Mouse (Mus musculus) MEL (cell line): ENCODE results near the gene Col4a4. TPM values are rescaled to one million over a fixed set of nuclear protein-coding genes. Genes with fewer than 3 reads are reported as not detected.

Experiments
- DNase-seq: peaks from one replicate; pipeline ENCODE4 v3.0.0; 2011; ENCODE audit warnings: low read depth, low spot score
- H3K27ac ChIP-seq: 2 replicates; pipeline ENCODE4 v1.5.1; 2012; ENCODE audit warnings: low read depth, mild to moderate bottlenecking, control low read depth, low read length, moderate library complexity; ENCODE audit not compliant: control insufficient read depth
- H3K27me3 ChIP-seq, 2 experiments: fragments of 150-350 bp in 1 of 2; sonication (generic) in 1 of 2; 2 replicates each; pipeline ENCODE4 v1.6.1; 2012; ENCODE audit warnings: low read length in 2 of 2, mild to moderate bottlenecking in 2 of 2, improper control_type of control experiment in 1 of 2, moderate library complexity in 1 of 2; ENCODE audit not compliant: insufficient read depth in 2 of 2, control insufficient read depth in 1 of 2
- H3K36me3 ChIP-seq, 2 experiments: 2 replicates each; pipeline ENCODE4 v1.6.1; 2012 to 2014; ENCODE audit warnings: low read length in 2 of 2, improper control_type of control experiment in 1 of 2, inconsistent platforms in 1 of 2, mild to moderate bottlenecking in 1 of 2; ENCODE audit not compliant: insufficient read depth in 2 of 2, control insufficient read depth in 1 of 2
- H3K4me1 ChIP-seq, 2 experiments: fragments of 150-350 bp in 1 of 2; sonication (generic) in 1 of 2; 2 replicates each; pipeline ENCODE4 v1.6.1; 2012; ENCODE audit warnings: low read length in 2 of 2, improper control_type of control experiment in 1 of 2, mild to moderate bottlenecking in 1 of 2; ENCODE audit not compliant: insufficient read depth in 2 of 2, control insufficient read depth in 1 of 2
- H3K4me3 ChIP-seq, 2 experiments: fragments of 150-350 bp in 1 of 2; sonication (generic) in 1 of 2; 2 replicates each; pipeline ENCODE4 v1.5.1; 2012; ENCODE audit warnings: low read depth in 2 of 2, low read length in 2 of 2, mild to moderate bottlenecking in 2 of 2, moderate library complexity in 2 of 2, control low read depth in 1 of 2, improper control_type of control experiment in 1 of 2; ENCODE audit not compliant: control insufficient read depth in 1 of 2, insufficient read depth in 1 of 2
- H3K79me2 ChIP-seq: 2 replicates; pipeline ENCODE4 v1.6.1; 2012; ENCODE audit warnings: mild to moderate bottlenecking, low read length, moderate library complexity; ENCODE audit not compliant: control insufficient read depth, poor library complexity, insufficient read depth
- H3K9ac ChIP-seq: 2 replicates; pipeline ENCODE4 v1.6.1; 2012; ENCODE audit warnings: low read depth, mild to moderate bottlenecking, control low read depth, low read length, moderate library complexity; ENCODE audit not compliant: control insufficient read depth, poor library complexity, severe bottlenecking
- H3K9me3 ChIP-seq: fragments of 150-350 bp; sonication (generic); replicated peaks from 2 replicates; pipeline ENCODE4 v1.6.1; 2012; ENCODE audit warnings: mild to moderate bottlenecking, low read length, improper control_type of control experiment, moderate library complexity; ENCODE audit not compliant: insufficient read depth
- BHLHE40 ChIP-seq: IDR thresholded peaks from 2 replicates; pipeline ENCODE4 v1.6.1; 2012; ENCODE audit warnings: low read depth, mild to moderate bottlenecking, inconsistent platforms, low read length, improper control_type of control experiment, borderline replicate concordance
- CHD1 ChIP-seq: IDR thresholded peaks from 2 replicates; pipeline ENCODE4 v1.6.1; 2012; ENCODE audit warnings: low read depth, mild to moderate bottlenecking, inconsistent platforms, low read length, improper control_type of control experiment
- CHD2 ChIP-seq: IDR thresholded peaks from 2 replicates; pipeline ENCODE4 v1.6.1; 2011; ENCODE audit warnings: low read length, improper control_type of control experiment
- E2F4 ChIP-seq: IDR thresholded peaks from 2 replicates; pipeline ENCODE4 v1.6.1; 2011; ENCODE audit warnings: low read depth, low read length, improper control_type of control experiment, borderline replicate concordance
- ELF1 ChIP-seq: IDR thresholded peaks from 2 replicates; pipeline ENCODE4 v1.6.1; 2014; ENCODE audit warnings: low read depth, mild to moderate bottlenecking, inconsistent platforms, low read length, improper control_type of control experiment, moderate library complexity
- HCFC1 ChIP-seq: IDR thresholded peaks from 2 replicates; pipeline ENCODE4 v1.6.1; 2012; ENCODE audit warnings: low read depth, mild to moderate bottlenecking, inconsistent platforms, low read length, improper control_type of control experiment, moderate library complexity
- JUND ChIP-seq: IDR thresholded peaks from 2 replicates; pipeline ENCODE4 v1.6.1; 2011; ENCODE audit warnings: low read depth, mild to moderate bottlenecking, improper control_type of control experiment, low read length
- MAFK ChIP-seq: IDR thresholded peaks from 2 replicates; pipeline ENCODE4 v1.6.1; 2011; ENCODE audit warnings: low read depth, mild to moderate bottlenecking, low read length, improper control_type of control experiment, borderline replicate concordance
- MAZ ChIP-seq: IDR thresholded peaks from 2 replicates; pipeline ENCODE4 v1.6.1; 2012; ENCODE audit warnings: low read depth, mild to moderate bottlenecking, inconsistent platforms, low read length, improper control_type of control experiment
- MEF2A ChIP-seq: IDR thresholded peaks from 2 replicates; pipeline ENCODE4 v1.6.1; 2014; ENCODE audit warnings: low read depth, mild to moderate bottlenecking, inconsistent platforms, low read length, improper control_type of control experiment; ENCODE audit not compliant: poor library complexity, insufficient replicate concordance, severe bottlenecking; ENCODE audit errors: extremely low read depth
- MXI1 ChIP-seq: IDR thresholded peaks from 2 replicates; pipeline ENCODE4 v1.6.1; 2011; ENCODE audit warnings: mild to moderate bottlenecking, low read depth, low read length, improper control_type of control experiment
- MYB ChIP-seq: IDR thresholded peaks from 2 replicates; pipeline ENCODE4 v1.6.1; 2011; ENCODE audit warnings: mild to moderate bottlenecking, low read depth, low read length, improper control_type of control experiment
- POLR2A ChIP-seq, 2 experiments: IDR thresholded peaks; 2 replicates each; pipeline ENCODE4 v1.6.1; 2011 to 2012; ENCODE audit warnings: low read length in 2 of 2, mild to moderate bottlenecking in 2 of 2, control low read depth in 1 of 2, improper control_type of control experiment in 1 of 2, low read depth in 1 of 2, moderate library complexity in 1 of 2; ENCODE audit not compliant: control insufficient read depth in 1 of 2, insufficient read depth in 1 of 2, poor library complexity in 1 of 2
- POLR2AphosphoS5 ChIP-seq: IDR thresholded peaks from 2 replicates; pipeline ENCODE4 v1.6.1; 2012; ENCODE audit warnings: low read depth, borderline replicate concordance, mild to moderate bottlenecking, inconsistent platforms, low read length, moderate library complexity, mixed read lengths
- RAD21 ChIP-seq: IDR thresholded peaks from 2 replicates; pipeline ENCODE4 v1.6.1; 2011; ENCODE audit warnings: mild to moderate bottlenecking, low read depth, low read length, improper control_type of control experiment
- RCOR1 ChIP-seq: IDR thresholded peaks from 2 replicates; pipeline ENCODE4 v1.6.1; 2012; ENCODE audit warnings: low read depth, mild to moderate bottlenecking, inconsistent platforms, low read length, improper control_type of control experiment
- TBP ChIP-seq: IDR thresholded peaks from 2 replicates; pipeline ENCODE4 v1.8.0; 2011; ENCODE audit warnings: low read depth, low read length, improper control_type of control experiment
- UBTF ChIP-seq: IDR thresholded peaks from 2 replicates; pipeline ENCODE4 v1.6.1; 2012; ENCODE audit warnings: low read depth, mild to moderate bottlenecking, inconsistent platforms, low read length, improper control_type of control experiment, moderate library complexity, borderline replicate concordance; ENCODE audit not compliant: insufficient read depth
- ZC3H11A ChIP-seq: IDR thresholded peaks from 2 replicates; pipeline ENCODE4 v1.6.1; 2012; ENCODE audit warnings: low read depth, mild to moderate bottlenecking, inconsistent platforms, low read length, improper control_type of control experiment
- ZKSCAN1 ChIP-seq: IDR thresholded peaks from 2 replicates; pipeline ENCODE4 v1.6.1; 2012; ENCODE audit warnings: low read depth, mild to moderate bottlenecking, inconsistent platforms, low read length, improper control_type of control experiment, moderate library complexity
- ZMIZ1 ChIP-seq: IDR thresholded peaks from 2 replicates; pipeline ENCODE4 v1.6.1; 2012; ENCODE audit warnings: low read depth, mild to moderate bottlenecking, inconsistent platforms, low read length, improper control_type of control experiment, moderate library complexity
- polyA plus RNA-seq, 2 experiments: library from polyadenylated mRNA; stranded (reverse) in 1 of 2; unstranded in 1 of 2; fragments of >175 nt in 1 of 2; fragments of >200 nt in 1 of 2; gene quantifications; 2 replicates each; pipeline versions ENCODE4 v1.2.1 to v1.2.4; 2012; ENCODE audit warnings: low replicate concordance in 2 of 2, low read depth in 1 of 2; ENCODE audit not compliant: insufficient read length in 2 of 2, insufficient read depth in 1 of 2, missing spikeins in 1 of 2
- total RNA-seq: library from RNA; depleted of rRNA; stranded (reverse); fragments of 300-350 nt; gene quantifications from 2 replicates; pipeline ENCODE4 v1.2.3, GENCODE M21; 2012

The Col4a4 gene
- total and polyA plus RNA-seq, 3 experiments = 0.03 TPM; not detected in 2

- no peak for DNase-seq
- Histone ChIP-seq H3K27me3 (peaks cover 7 to 14% of the 10 kb centered on the region in 2 experiments), H3K36me3 (no peaks in the 10 kb centered on the region), H3K4me1 (no peaks in the 10 kb centered on the region), H3K9ac (no peak overlapping the region), H3K9me3 (no peaks in the 10 kb centered on the region), H3K27ac (no peak overlapping the region), H3K4me3 (no peak overlapping the region), H3K79me2 (no peaks in the 10 kb centered on the region)
- TF ChIP-seq E2F4 = no peak
These were observed 19.2 kb upstream of the Col4a4 start for GRCm38 (mm10) chr1:82605856-82606255.

GRCm38 (mm10) chr1:82605347-82605746, 18.7 kb upstream of the Col4a4 start:
- Histone ChIP-seq H3K27me3 (peaks cover 7 to 14% of the 10 kb centered on the region in 2 experiments), H3K9me3 (no peaks in the 10 kb centered on the region), H3K36me3 (no peaks in the 10 kb centered on the region), H3K4me1 (no peaks in the 10 kb centered on the region), H3K27ac (no peak overlapping the region), H3K9ac (no peak overlapping the region), H3K4me3 (no peak overlapping the region), H3K79me2 (no peaks in the 10 kb centered on the region)
- no peak for DNase-seq
- TF ChIP-seq MYB (no peak), CHD1 (no peak), TBP (no peak), RAD21 (no peak), POLR2AphosphoS5 (no peak), MEF2A (no peak), JUND (no peak), MAZ (no peak), MAFK (no peak), ZKSCAN1 (no peak), POLR2A (IDR thresholded peaks at IDR 0.05; ENCODE audit: control insufficient read depth in 1 of 2, insufficient read depth in 1 of 2, low read depth in 1 of 2, low read length in 2 of 2, poor library complexity in 1 of 2) (no peak), CHD2 (no peak), MXI1 (no peak), ELF1 (no peak), HCFC1 (no peak), RCOR1 (no peak), UBTF (no peak), ZMIZ1 (no peak), ZC3H11A (no peak), BHLHE40 (no peak)
